Mouse (Mus musculus): ENCODE results near the gene Pgghg.
"Not testable (repeated sequence)": the region's sequence is repeated elsewhere in the genome, so short reads cannot be mapped to it uniquely, and the experiment has no call there.

The Pgghg gene

GRCm38 (mm10) chr7:140954733-140955071, 13.5 kb downstream of the Pgghg start:
- DNase-seq (ENCODE audit: extremely low read depth, low read depth), result no peak

- DNase-seq (ENCODE audit: extremely low read depth, low read depth), result peak; percentile 39
Measured at GRCm38 (mm10) chr7:140955342-140955741, 14.2 kb downstream of the Pgghg start.

GRCm38 (mm10) chr7:140955758-140956555, 14.8 kb downstream of the Pgghg start, which contains the start of the genes Gm45717 and Ifitm2:
Gene Gm45717 (minus strand): TSS chr7:140955937.
Gene Ifitm2 (minus strand): TSS chr7:140955987.
- peak; percentile 94 for DNase-seq (ENCODE audit: extremely low read depth, low read depth)

- DNase-seq (ENCODE audit: extremely low read depth, low read depth), result no peak
Measured at GRCm38 (mm10) chr7:140956556-140956869, 15.3 kb downstream of the Pgghg start.

- DNase-seq (ENCODE audit: extremely low read depth, low read depth), result no peak
Measured at GRCm38 (mm10) chr7:140959181-140959901, 18.1 kb downstream of the Pgghg start.

- no peak for DNase-seq (ENCODE audit: extremely low read depth, low read depth)
Measured at GRCm38 (mm10) chr7:140960026-140960425, 18.8 kb downstream of the Pgghg start.

- no peak for DNase-seq (ENCODE audit: extremely low read depth, low read depth)
Measured at GRCm38 (mm10) chr7:140961416-140961815, 20.2 kb downstream of the Pgghg start.

- no peak for DNase-seq (ENCODE audit: extremely low read depth, low read depth)
Measured at GRCm38 (mm10) chr7:140962733-140963132, 21.5 kb downstream of the Pgghg start.

- DNase-seq (ENCODE audit: extremely low read depth, low read depth), result no peak
Measured at GRCm38 (mm10) chr7:140966921-140967320, 25.7 kb downstream of the Pgghg start, which contains the start of gene Ifitm1. Gene Ifitm1 (plus strand): TSS chr7:140967221.

- DNase-seq (ENCODE audit: extremely low read depth, low read depth), result no peak
Measured at GRCm38 (mm10) chr7:140967862-140968591, 26.8 kb downstream of the Pgghg start.

- not testable (repeated sequence) for DNase-seq (ENCODE audit: extremely low read depth, low read depth)
Measured at GRCm38 (mm10) chr7:140968710-140969109, 27.5 kb downstream of the Pgghg start.

GRCm38 (mm10) chr7:140970931-140971330, 29.7 kb downstream of the Pgghg start:
- no peak for DNase-seq (ENCODE audit: extremely low read depth, low read depth)

GRCm38 (mm10) chr7:140971479-140972171, 30.4 kb downstream of the Pgghg start:
- DNase-seq (ENCODE audit: extremely low read depth, low read depth), result no peak

GRCm38 (mm10) chr7:140973396-140974165, 32.4 kb downstream of the Pgghg start:
- no peak for DNase-seq (ENCODE audit: extremely low read depth, low read depth)

GRCm38 (mm10) chr7:140974940-140975339, 33.7 kb downstream of the Pgghg start:
- no peak for DNase-seq (ENCODE audit: extremely low read depth, low read depth)

- DNase-seq (ENCODE audit: extremely low read depth, low read depth), result no peak
Measured at GRCm38 (mm10) chr7:140975465-140975864, 34.3 kb downstream of the Pgghg start.

GRCm38 (mm10) chr7:140976720-140977119, 35.5 kb downstream of the Pgghg start:
- not testable (repeated sequence) for DNase-seq (ENCODE audit: extremely low read depth, low read depth)

GRCm38 (mm10) chr7:140981704-140982103, 40.5 kb downstream of the Pgghg start:
- DNase-seq (ENCODE audit: extremely low read depth, low read depth), result peak; percentile 55

GRCm38 (mm10) chr7:140982971-140983370, 41.8 kb downstream of the Pgghg start:
- no peak for DNase-seq (ENCODE audit: extremely low read depth, low read depth)
